Mouse (Mus musculus): ENCODE data around the gene Nell2. TPM values are rescaled to one million over a fixed set of nuclear protein-coding genes. Genes with fewer than 3 reads are reported as not detected.

Gene Nell2
- polyA plus RNA-seq, 1 experiment from 2014 or later: 1.8 TPM

GRCm38 (mm10) chr15:95304102-95304501, 224.3 kb downstream of the Nell2 start:
- DNase-seq (ENCODE audit: low spot score): no peak
- H3K36me3 ChIP-seq (ENCODE audit: control insufficient read depth, insufficient read depth, low read length): no peaks in the 10 kb centered on the region
- no peak overlapping the region for H3K4me3 ChIP-seq (ENCODE audit: low read depth, low read length)
- no peak for ATAC-seq (replicated peaks; ENCODE audit: low FRiP score)
- H3K27me3 ChIP-seq (replicated peaks; ENCODE audit: control insufficient read depth, insufficient read depth, low read length): no peaks in the 10 kb centered on the region
- no peak overlapping the region for H3K4me2 ChIP-seq
- H3K4me1 ChIP-seq (replicated peaks; ENCODE audit: control insufficient read depth, insufficient read depth, low read length): no peaks in the 10 kb centered on the region
- H3K9ac ChIP-seq (ENCODE audit: low read depth, low read length): no peak overlapping the region
- no peaks in the 10 kb centered on the region for H3K9me3 ChIP-seq (ENCODE audit: control insufficient read depth, low read length)
- 80% methylated on average over 8 of the region's 8 CpGs for WGBS
- no peak overlapping the region for H3K27ac ChIP-seq (ENCODE audit: low read depth, low read length)

GRCm38 (mm10) chr15:95296561-95296960, 231.8 kb downstream of the Nell2 start:
- no peak overlapping the region for H3K4me2 ChIP-seq
- H3K9ac ChIP-seq (ENCODE audit: low read depth, low read length): no peak overlapping the region
- no peaks in the 10 kb centered on the region for H3K27me3 ChIP-seq (replicated peaks; ENCODE audit: control insufficient read depth, insufficient read depth, low read length)
- ATAC-seq (replicated peaks; ENCODE audit: low FRiP score): no peak
- no peaks in the 10 kb centered on the region for H3K4me1 ChIP-seq (replicated peaks; ENCODE audit: control insufficient read depth, insufficient read depth, low read length)
- 87% methylated on average over 10 of the region's 10 CpGs for WGBS
- no peak overlapping the region for H3K27ac ChIP-seq (ENCODE audit: low read depth, low read length)
- no peaks in the 10 kb centered on the region for H3K9me3 ChIP-seq (ENCODE audit: control insufficient read depth, low read length)
- DNase-seq (ENCODE audit: low spot score): no peak
- H3K4me3 ChIP-seq (ENCODE audit: low read depth, low read length): no peak overlapping the region
- H3K36me3 ChIP-seq (ENCODE audit: control insufficient read depth, insufficient read depth, low read length): no peaks in the 10 kb centered on the region

GRCm38 (mm10) chr15:95289047-95289446, 239.3 kb downstream of the Nell2 start:
- H3K9ac ChIP-seq (ENCODE audit: low read depth, low read length): no peak overlapping the region
- H3K9me3 ChIP-seq (ENCODE audit: control insufficient read depth, low read length): no peaks in the 10 kb centered on the region
- 70% methylated on average over 10 of the region's 10 CpGs for WGBS
- H3K36me3 ChIP-seq (ENCODE audit: control insufficient read depth, insufficient read depth, low read length): no peaks in the 10 kb centered on the region
- H3K27ac ChIP-seq (ENCODE audit: low read depth, low read length): no peak overlapping the region
- no peaks in the 10 kb centered on the region for H3K4me1 ChIP-seq (replicated peaks; ENCODE audit: control insufficient read depth, insufficient read depth, low read length)
- no peaks in the 10 kb centered on the region for H3K27me3 ChIP-seq (replicated peaks; ENCODE audit: control insufficient read depth, insufficient read depth, low read length)
- DNase-seq (ENCODE audit: low spot score): no peak
- H3K4me3 ChIP-seq (ENCODE audit: low read depth, low read length): no peak overlapping the region
- H3K4me2 ChIP-seq: no peak overlapping the region
- ATAC-seq (replicated peaks; ENCODE audit: low FRiP score): no peak

GRCm38 (mm10) chr15:95285199-95285598, 243.2 kb downstream of the Nell2 start:
- no peak for DNase-seq (ENCODE audit: low spot score)
- Histone ChIP-seq H3K4me1 (replicated peaks; ENCODE audit: control insufficient read depth, insufficient read depth, low read length) (no peaks in the 10 kb centered on the region), H3K36me3 (ENCODE audit: control insufficient read depth, insufficient read depth, low read length) (no peaks in the 10 kb centered on the region), H3K27me3 (replicated peaks; ENCODE audit: control insufficient read depth, insufficient read depth, low read length) (no peaks in the 10 kb centered on the region), H3K9ac (ENCODE audit: low read depth, low read length) (no peak overlapping the region), H3K4me2 (no peak overlapping the region), H3K4me3 (ENCODE audit: low read depth, low read length) (no peak overlapping the region), H3K27ac (ENCODE audit: low read depth, low read length) (no peak overlapping the region), H3K9me3 (ENCODE audit: control insufficient read depth, low read length) (no peaks in the 10 kb centered on the region)
- WGBS: 79% methylated on average over 6 of the region's 6 CpGs
- ATAC-seq (replicated peaks; ENCODE audit: low FRiP score): no peak

GRCm38 (mm10) chr15:95280986-95281385, 247.4 kb downstream of the Nell2 start:
- no peak overlapping the region for H3K27ac ChIP-seq (ENCODE audit: low read depth, low read length)
- 86% methylated on average over 2 of the region's 2 CpGs for WGBS
- DNase-seq (ENCODE audit: low spot score): no peak

GRCm38 (mm10) chr15:95278001-95278400, 250.4 kb downstream of the Nell2 start:
- no peak for DNase-seq (ENCODE audit: low spot score)
- WGBS: 91% methylated on average over 4 of the region's 4 CpGs
- H3K4me2 ChIP-seq: no peak overlapping the region
- no peaks in the 10 kb centered on the region for H3K36me3 ChIP-seq (ENCODE audit: control insufficient read depth, insufficient read depth, low read length)
- H3K4me1 ChIP-seq (replicated peaks; ENCODE audit: control insufficient read depth, insufficient read depth, low read length): no peaks in the 10 kb centered on the region
- no peak overlapping the region for H3K9ac ChIP-seq (ENCODE audit: low read depth, low read length)
- ATAC-seq (replicated peaks; ENCODE audit: low FRiP score): no peak
- H3K4me3 ChIP-seq (ENCODE audit: low read depth, low read length): no peak overlapping the region
- no peaks in the 10 kb centered on the region for H3K9me3 ChIP-seq (ENCODE audit: control insufficient read depth, low read length)
- no peak overlapping the region for H3K27ac ChIP-seq (ENCODE audit: low read depth, low read length)
- no peaks in the 10 kb centered on the region for H3K27me3 ChIP-seq (replicated peaks; ENCODE audit: control insufficient read depth, insufficient read depth, low read length)

More at GRCm38 (mm10) chr15:95280986-95281385, 247.4 kb downstream of the Nell2 start:
- ATAC-seq (replicated peaks; ENCODE audit: low FRiP score): no peak
- H3K9ac ChIP-seq (ENCODE audit: low read depth, low read length): no peak overlapping the region
- H3K4me3 ChIP-seq (ENCODE audit: low read depth, low read length): no peak overlapping the region
- no peak overlapping the region for H3K4me2 ChIP-seq
- no peaks in the 10 kb centered on the region for H3K36me3 ChIP-seq (ENCODE audit: control insufficient read depth, insufficient read depth, low read length)
- H3K27me3 ChIP-seq (replicated peaks; ENCODE audit: control insufficient read depth, insufficient read depth, low read length): no peaks in the 10 kb centered on the region
- no peaks in the 10 kb centered on the region for H3K4me1 ChIP-seq (replicated peaks; ENCODE audit: control insufficient read depth, insufficient read depth, low read length)
- no peaks in the 10 kb centered on the region for H3K9me3 ChIP-seq (ENCODE audit: control insufficient read depth, low read length)

- Histone ChIP-seq H3K4me3 (ENCODE audit: low read depth, low read length) (no peak overlapping the region), H3K4me2 (no peak overlapping the region), H3K27ac (ENCODE audit: low read depth, low read length) (no peak overlapping the region), H3K4me1 (replicated peaks; ENCODE audit: control insufficient read depth, insufficient read depth, low read length) (no peaks in the 10 kb centered on the region), H3K27me3 (replicated peaks; ENCODE audit: control insufficient read depth, insufficient read depth, low read length) (no peaks in the 10 kb centered on the region), H3K36me3 (ENCODE audit: control insufficient read depth, insufficient read depth, low read length) (no peaks in the 10 kb centered on the region), H3K9ac (ENCODE audit: low read depth, low read length) (no peak overlapping the region), H3K9me3 (ENCODE audit: control insufficient read depth, low read length) (no peaks in the 10 kb centered on the region)
- ATAC-seq (replicated peaks; ENCODE audit: low FRiP score) (no peak), DNase-seq (ENCODE audit: low spot score) (no peak)
- WGBS: 89% methylated on average over 3 of the region's 3 CpGs
Observed at GRCm38 (mm10) chr15:95276556-95276955, 251.8 kb downstream of the Nell2 start.

GRCm38 (mm10) chr15:95275553-95275952, 252.8 kb downstream of the Nell2 start:
- no peak for ATAC-seq (replicated peaks; ENCODE audit: low FRiP score)
- no peak overlapping the region for H3K4me2 ChIP-seq
- no peaks in the 10 kb centered on the region for H3K4me1 ChIP-seq (replicated peaks; ENCODE audit: control insufficient read depth, insufficient read depth, low read length)
- WGBS: 68% methylated on average over 5 of the region's 5 CpGs
- H3K27me3 ChIP-seq (replicated peaks; ENCODE audit: control insufficient read depth, insufficient read depth, low read length): no peaks in the 10 kb centered on the region
- H3K4me3 ChIP-seq (ENCODE audit: low read depth, low read length): no peak overlapping the region
- H3K36me3 ChIP-seq (ENCODE audit: control insufficient read depth, insufficient read depth, low read length): no peaks in the 10 kb centered on the region
- H3K9ac ChIP-seq (ENCODE audit: low read depth, low read length): no peak overlapping the region
- no peak for DNase-seq (ENCODE audit: low spot score)
- no peak overlapping the region for H3K27ac ChIP-seq (ENCODE audit: low read depth, low read length)
- H3K9me3 ChIP-seq (ENCODE audit: control insufficient read depth, low read length): no peaks in the 10 kb centered on the region

GRCm38 (mm10) chr15:95273236-95273635, 255.1 kb downstream of the Nell2 start:
- H3K4me2 ChIP-seq: no peak overlapping the region
- H3K4me1 ChIP-seq (replicated peaks; ENCODE audit: control insufficient read depth, insufficient read depth, low read length): no peaks in the 10 kb centered on the region
- H3K36me3 ChIP-seq (ENCODE audit: control insufficient read depth, insufficient read depth, low read length): no peaks in the 10 kb centered on the region
- H3K27ac ChIP-seq (ENCODE audit: low read depth, low read length): no peak overlapping the region
- no peak overlapping the region for H3K4me3 ChIP-seq (ENCODE audit: low read depth, low read length)
- WGBS: 74% methylated on average over 3 of the region's 3 CpGs
- no peak overlapping the region for H3K9ac ChIP-seq (ENCODE audit: low read depth, low read length)
- ATAC-seq (replicated peaks; ENCODE audit: low FRiP score): no peak
- no peaks in the 10 kb centered on the region for H3K27me3 ChIP-seq (replicated peaks; ENCODE audit: control insufficient read depth, insufficient read depth, low read length)
- no peak for DNase-seq (ENCODE audit: low spot score)
- H3K9me3 ChIP-seq (ENCODE audit: control insufficient read depth, low read length): no peaks in the 10 kb centered on the region
